Mouse (Mus musculus): ENCODE measurements around the gene Kcnb1.

- no peak for TF ChIP-seq CTCF (IDR thresholded peaks at IDR 0.05; ENCODE audit: low read depth, low read length)
- TF ChIP-seq POLR2A (IDR thresholded peaks at IDR 0.05; ENCODE audit: borderline replicate concordance, low read depth, low read length): no peak
These were observed 66.0 kb downstream of the Kcnb1 start for GRCm38 (mm10) chr2:167123936-167124335.
